Mouse (Mus musculus): ENCODE measurements around the gene Trappc3. TPM values are rescaled to one million over a fixed set of nuclear protein-coding genes. Genes with fewer than 3 reads are reported as not detected.

Gene Trappc3
- 29.5 and 33.0 TPM in 2 replicates for total RNA-seq (2023)

GRCm38 (mm10) chr4:126262119-126262807 is at the start of gene Trappc3:
Trappc3 (plus strand) TSS chr4:126262325.

GRCm38 (mm10) chr4:126256131-126256791 is 5.9 kb upstream of the Trappc3 start, which contains the start of gene Map7d1:
Map7d1 (minus strand) TSS chr4:126256343.

DNA sequence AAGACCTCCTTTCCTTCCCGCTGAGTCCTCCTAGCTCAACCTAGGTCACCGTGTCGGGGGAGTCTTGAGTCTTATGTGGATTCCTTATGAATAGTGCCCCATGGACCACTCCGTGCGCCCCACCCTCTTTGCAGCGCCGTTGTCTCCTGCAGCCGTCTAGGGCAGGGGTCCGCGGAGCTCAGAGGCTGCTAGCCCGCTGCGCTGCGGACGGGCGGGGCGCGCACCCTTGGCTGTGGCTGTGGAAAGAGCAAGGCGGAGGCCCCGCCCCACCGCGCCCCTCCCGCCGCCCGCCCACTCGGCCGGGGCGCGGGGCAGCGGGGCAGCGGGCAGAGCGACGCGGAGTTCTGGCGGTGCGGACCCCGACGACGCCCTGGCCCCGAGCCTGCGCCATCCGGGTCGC is 24.4 kb downstream of the Trappc3 start, which contains the start of gene Col8a2:
Col8a2 (plus strand) TSS at position 302 of the 400 bp plus-strand sequence.

GRCm38 (mm10) chr4:126321111-126321853 is 59.2 kb downstream of the Trappc3 start, which contains the start of gene Adprhl2:
Adprhl2 (minus strand) TSS chr4:126321703.

DNA sequence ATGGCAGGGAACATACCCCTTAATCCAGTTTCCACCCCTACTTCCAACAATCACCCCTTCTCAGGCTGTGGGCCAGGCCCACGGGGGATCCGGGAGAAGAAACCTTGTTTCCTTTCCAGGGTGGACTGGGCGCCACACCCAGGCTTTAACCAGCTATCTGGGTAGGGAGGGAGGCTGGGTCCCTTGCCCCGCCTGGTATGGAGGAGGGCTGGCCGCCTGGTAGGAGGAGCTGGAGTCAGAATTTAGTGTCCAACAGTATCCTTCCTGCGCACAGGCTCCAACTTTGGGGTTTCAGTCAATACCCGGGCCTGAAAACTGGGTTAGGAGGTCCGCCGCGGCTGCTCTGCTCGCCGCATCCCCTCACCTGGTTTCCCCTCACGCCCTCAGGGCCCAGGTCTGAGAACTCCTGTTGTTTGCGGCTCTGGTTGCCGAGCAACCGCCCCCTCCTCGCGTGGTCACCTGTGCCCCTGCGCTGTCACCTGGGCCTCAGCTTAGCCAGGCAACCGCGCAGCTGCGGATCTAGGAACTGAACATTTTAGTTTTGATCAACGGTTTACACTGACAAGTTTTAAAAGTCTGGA is 63.2 kb downstream of the Trappc3 start, which contains the start of gene Tekt2:
Tekt2 (minus strand) TSS at position 408 of the 581 bp plus-strand sequence.

Other genes with a start within 250 kb of the Trappc3 start
- 1,343 and 1,506 TPM in 2 replicates for gene Csf3r, start 237.8 kb upstream of the Trappc3 start, total RNA-seq (2023)
- gene Mrps15, start 215.4 kb upstream of the Trappc3 start, total RNA-seq (2023) = 28.3 and 32.3 TPM in 2 replicates
- gene Oscp1, start 203.8 kb upstream of the Trappc3 start, total RNA-seq (2023) = 6.8 and 9.2 TPM in 2 replicates
- gene Lsm10, start 165.7 kb upstream of the Trappc3 start, total RNA-seq (2023) = 27.3 and 33.1 TPM in 2 replicates
- gene Stk40, start 158.4 kb upstream of the Trappc3 start, total RNA-seq (2023) = 95.9 and 138 TPM in 2 replicates
- 1.8 and 2.6 TPM in 2 replicates for gene Eva1b, start 114.6 kb upstream of the Trappc3 start, total RNA-seq (2023)
- gene Sh3d21, start 98.8 kb upstream of the Trappc3 start, total RNA-seq (2023) = 0.25 and 0.32 TPM in 2 replicates
- 271 and 365 TPM in 2 replicates for gene Thrap3, start 59.6 kb upstream of the Trappc3 start, total RNA-seq (2023)
- gene Map7d1, start 6.0 kb upstream of the Trappc3 start, total RNA-seq (2023) = 116 and 132 TPM in 2 replicates
- gene Col8a2, start 24.5 kb downstream of the Trappc3 start, total RNA-seq (2023) = not detected in 2 replicates
- gene Adprhl2, start 59.4 kb downstream of the Trappc3 start, total RNA-seq (2023) = 9.6 and 15.1 TPM in 2 replicates
- not detected in 2 replicates for gene Tekt2, start 63.4 kb downstream of the Trappc3 start, total RNA-seq (2023)
- 6.9 and 8.6 TPM in 2 replicates for gene Ago3, start 167.2 kb downstream of the Trappc3 start, total RNA-seq (2023)
- 10.7 and 11.3 TPM in 2 replicates for gene Ago1, start 206.3 kb downstream of the Trappc3 start, total RNA-seq (2023)